Mouse (Mus musculus) E14TG2a.4 (cell line): ENCODE data around the gene Stpg4.

ENCODE experiments used
- H3K27me3 ChIP-seq: 2 replicates; pipeline ENCODE4 v1.6.1; 2014; ENCODE audit warnings: low read length, control low read depth; ENCODE audit not compliant: insufficient read depth
- H3K36me3 ChIP-seq: 2 replicates; pipeline ENCODE4 v1.6.1; 2014; ENCODE audit warnings: low read length, control low read depth; ENCODE audit not compliant: insufficient read depth
- H3K4me1 ChIP-seq: replicated peaks from 2 replicates; pipeline ENCODE4 v1.6.1; 2014; ENCODE audit warnings: low read depth, low read length, control low read depth
- H3K4me3 ChIP-seq: replicated peaks from 2 replicates; pipeline ENCODE4 v1.5.1; 2014; ENCODE audit warnings: mild to moderate bottlenecking, low read length
- H3K9me3 ChIP-seq: 2 replicates; pipeline ENCODE4 v1.6.1; 2014; ENCODE audit warnings: low read length, control low read depth
- CTCF ChIP-seq: conservative IDR thresholded peaks from 2 replicates; pipeline ENCODE4 v1.5.1; 2014; ENCODE audit warnings: low read length
- NANOG ChIP-seq: IDR thresholded peaks from 2 replicates; pipeline ENCODE4 v1.6.1; 2014; ENCODE audit warnings: borderline replicate concordance, low read length, mixed read lengths
- POU5F1 ChIP-seq: IDR thresholded peaks from 2 replicates; pipeline ENCODE4 v1.6.1; 2014; ENCODE audit warnings: low read length, borderline replicate concordance

Stpg4 gene

GRCm38 (mm10) chr17:87379821-87380220, 47.7 kb downstream of the Stpg4 start:
- no peaks in the 10 kb centered on the region for H3K36me3 ChIP-seq
- no peak overlapping the region; the same call in 1 of the 2 replicates for H3K4me3 ChIP-seq
- no peak for TF ChIP-seq CTCF
- TF ChIP-seq NANOG, result no peak
- no peak for TF ChIP-seq POU5F1
- no peaks in the 10 kb centered on the region for H3K9me3 ChIP-seq
- peaks cover 8% of the 10 kb centered on the region; the same call in 1 of the 2 replicates for H3K27me3 ChIP-seq
- H3K4me1 ChIP-seq, result peaks cover 60% of the 10 kb centered on the region

- Histone ChIP-seq H3K4me1 (peaks cover 60% of the 10 kb centered on the region), H3K27me3 (peaks cover 6% of the 10 kb centered on the region; the same call in 1 of the 2 replicates), H3K9me3 (no peaks in the 10 kb centered on the region), H3K4me3 (peak overlapping the region; percentile 4; the same call in 1 of the 2 replicates), H3K36me3 (no peaks in the 10 kb centered on the region)
- TF ChIP-seq POU5F1 (no peak), CTCF (no peak), NANOG (no peak)
These were observed 48.3 kb downstream of the Stpg4 start for GRCm38 (mm10) chr17:87379160-87379624.

GRCm38 (mm10) chr17:87378354-87379159, 49.0 kb downstream of the Stpg4 start:
- Histone ChIP-seq H3K9me3 (no peaks in the 10 kb centered on the region), H3K4me3 (peak overlapping the region; percentile 37; the same call in 1 of the 2 replicates), H3K4me1 (peaks cover 60% of the 10 kb centered on the region), H3K36me3 (no peaks in the 10 kb centered on the region), H3K27me3 (peaks cover 3% of the 10 kb centered on the region; the same call in 1 of the 2 replicates)
- TF ChIP-seq CTCF, result no peak
- no peak for TF ChIP-seq POU5F1
- no peak for TF ChIP-seq NANOG

- H3K4me3 ChIP-seq, result no peak overlapping the region
- TF ChIP-seq POU5F1, result no peak
- TF ChIP-seq NANOG, result no peak
- TF ChIP-seq CTCF, result no peak
- H3K4me1 ChIP-seq, result peaks cover 56% of the 10 kb centered on the region
- peaks cover 3% of the 10 kb centered on the region; the same call in 1 of the 2 replicates for H3K27me3 ChIP-seq
- H3K36me3 ChIP-seq, result no peaks in the 10 kb centered on the region
- no peaks in the 10 kb centered on the region for H3K9me3 ChIP-seq
These were observed 50.0 kb downstream of the Stpg4 start for GRCm38 (mm10) chr17:87377536-87377935.

GRCm38 (mm10) chr17:87376831-87377471, 50.6 kb downstream of the Stpg4 start:
- Histone ChIP-seq H3K27me3 (peaks cover 3% of the 10 kb centered on the region; the same call in 1 of the 2 replicates), H3K4me3 (no peak overlapping the region), H3K9me3 (no peaks in the 10 kb centered on the region), H3K4me1 (peaks cover 54% of the 10 kb centered on the region), H3K36me3 (no peaks in the 10 kb centered on the region)
- no peak for TF ChIP-seq CTCF
- TF ChIP-seq NANOG, result no peak
- TF ChIP-seq POU5F1, result no peak

GRCm38 (mm10) chr17:87375941-87376511, 51.5 kb downstream of the Stpg4 start:
- H3K4me3 ChIP-seq, result no peak overlapping the region
- H3K36me3 ChIP-seq, result no peaks in the 10 kb centered on the region
- peaks cover 3% of the 10 kb centered on the region; the same call in 1 of the 2 replicates for H3K27me3 ChIP-seq
- H3K9me3 ChIP-seq, result no peaks in the 10 kb centered on the region
- TF ChIP-seq POU5F1, result no peak
- no peak for TF ChIP-seq NANOG
- TF ChIP-seq CTCF, result no peak
- H3K4me1 ChIP-seq, result peaks cover 52% of the 10 kb centered on the region

GRCm38 (mm10) chr17:87373327-87373726, 54.2 kb downstream of the Stpg4 start:
- H3K4me3 ChIP-seq, result no peak overlapping the region
- H3K9me3 ChIP-seq, result no peaks in the 10 kb centered on the region
- peaks cover 8% of the 10 kb centered on the region for H3K27me3 ChIP-seq
- peaks cover 46% of the 10 kb centered on the region for H3K4me1 ChIP-seq
- TF ChIP-seq CTCF (no peak), NANOG (no peak), POU5F1 (no peak)
- no peaks in the 10 kb centered on the region for H3K36me3 ChIP-seq

GRCm38 (mm10) chr17:87372189-87372588, 55.4 kb downstream of the Stpg4 start:
- Histone ChIP-seq H3K4me1 (peaks cover 44% of the 10 kb centered on the region), H3K36me3 (no peaks in the 10 kb centered on the region), H3K9me3 (no peaks in the 10 kb centered on the region), H3K27me3 (peaks cover 12% of the 10 kb centered on the region), H3K4me3 (no peak overlapping the region)
- TF ChIP-seq NANOG, result no peak
- TF ChIP-seq POU5F1, result no peak
- no peak for TF ChIP-seq CTCF
